Mouse (Mus musculus): ENCODE results near the gene Gm49395. TPM values are rescaled to one million over a fixed set of nuclear protein-coding genes. Genes with fewer than 3 reads are reported as not detected.

Gene Gm49395
- polyA plus RNA-seq, 1 experiment: 9.0 TPM

DNA sequence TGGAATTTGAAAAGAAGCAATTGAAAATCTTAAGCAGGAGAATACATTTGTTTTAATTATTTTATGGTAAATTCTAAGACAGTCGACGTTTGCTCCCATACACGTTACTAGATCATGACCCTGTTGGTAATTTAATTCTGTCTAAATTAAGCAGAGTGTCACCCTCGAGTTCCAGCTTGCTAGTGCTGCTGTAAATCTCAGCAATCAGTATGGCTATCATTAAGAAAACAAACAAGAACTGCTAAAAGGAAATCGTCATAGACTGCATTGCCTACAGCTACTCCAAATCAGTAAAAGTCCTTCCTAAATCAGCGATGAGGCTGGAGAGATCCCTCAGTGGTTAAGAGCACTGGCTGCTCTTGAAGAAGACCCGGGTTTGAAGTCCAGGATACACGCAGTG, 66.3 kb downstream of the Gm49395 start:
- 62% methylated on average over 8 of the region's 8 CpGs for WGBS
- TF ChIP-seq POLR2A (IDR thresholded peaks at IDR 0.05; ENCODE audit: low read depth, low read length): no peak
- TF ChIP-seq CTCF (IDR thresholded peaks at IDR 0.05; ENCODE audit: extremely low read depth, insufficient read length, insufficient replicate concordance, low read depth, low read length): no peak
- H3K27ac ChIP-seq (ENCODE audit: insufficient read depth, low read depth, low read length): no peak overlapping the region

DNA sequence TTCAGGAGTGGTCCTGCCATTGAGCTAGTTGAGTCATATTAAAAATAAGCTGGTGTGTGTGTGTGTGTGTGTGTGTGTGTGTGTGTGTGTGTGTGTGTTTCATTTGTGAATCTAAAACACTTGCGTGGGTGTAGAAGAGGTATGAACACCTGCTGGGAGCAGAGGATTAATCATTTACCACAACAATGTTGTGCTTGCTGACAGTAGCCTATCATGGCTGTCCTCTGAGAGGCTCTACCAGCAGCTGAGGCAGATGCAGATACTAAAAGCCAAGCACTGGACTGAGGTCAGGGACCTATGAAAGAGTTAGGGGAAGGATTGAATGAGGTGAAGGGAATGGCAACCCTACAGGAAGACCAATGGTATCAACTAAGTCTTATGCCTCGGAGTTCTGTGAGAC, 68.6 kb downstream of the Gm49395 start:
- no peak overlapping the region for H3K4me3 ChIP-seq (ENCODE audit: low read depth, low read length)
- no peaks in the 10 kb centered on the region for H3K27me3 ChIP-seq (ENCODE audit: control insufficient read depth, insufficient read depth, low read length)
- no peak for TF ChIP-seq POLR2A (IDR thresholded peaks at IDR 0.05; ENCODE audit: low read depth, low read length)
- TF ChIP-seq CTCF (IDR thresholded peaks at IDR 0.05; ENCODE audit: extremely low read depth, insufficient read length, insufficient replicate concordance, low read depth, low read length): no peak
- no peaks in the 10 kb centered on the region for H3K4me1 ChIP-seq (ENCODE audit: control insufficient read depth, insufficient read depth, insufficient read length, low read length)
- H3K36me3 ChIP-seq (ENCODE audit: control insufficient read depth, insufficient read depth, low read length): peaks cover 3% of the 10 kb centered on the region; the same call in 1 of the 2 replicates
- WGBS: 23% methylated on average over 2 of the region's 2 CpGs
- H3K27ac ChIP-seq (ENCODE audit: insufficient read depth, low read depth, low read length): no peak overlapping the region

More for the DNA sequence above, 66.3 kb downstream of the Gm49395 start:
- H3K27me3 ChIP-seq (ENCODE audit: control insufficient read depth, insufficient read depth, low read length): no peaks in the 10 kb centered on the region
- H3K4me1 ChIP-seq (ENCODE audit: control insufficient read depth, insufficient read depth, insufficient read length, low read length): no peaks in the 10 kb centered on the region
- no peak overlapping the region for H3K4me3 ChIP-seq (ENCODE audit: low read depth, low read length)
- no peaks in the 10 kb centered on the region for H3K36me3 ChIP-seq (ENCODE audit: control insufficient read depth, insufficient read depth, low read length)

DNA sequence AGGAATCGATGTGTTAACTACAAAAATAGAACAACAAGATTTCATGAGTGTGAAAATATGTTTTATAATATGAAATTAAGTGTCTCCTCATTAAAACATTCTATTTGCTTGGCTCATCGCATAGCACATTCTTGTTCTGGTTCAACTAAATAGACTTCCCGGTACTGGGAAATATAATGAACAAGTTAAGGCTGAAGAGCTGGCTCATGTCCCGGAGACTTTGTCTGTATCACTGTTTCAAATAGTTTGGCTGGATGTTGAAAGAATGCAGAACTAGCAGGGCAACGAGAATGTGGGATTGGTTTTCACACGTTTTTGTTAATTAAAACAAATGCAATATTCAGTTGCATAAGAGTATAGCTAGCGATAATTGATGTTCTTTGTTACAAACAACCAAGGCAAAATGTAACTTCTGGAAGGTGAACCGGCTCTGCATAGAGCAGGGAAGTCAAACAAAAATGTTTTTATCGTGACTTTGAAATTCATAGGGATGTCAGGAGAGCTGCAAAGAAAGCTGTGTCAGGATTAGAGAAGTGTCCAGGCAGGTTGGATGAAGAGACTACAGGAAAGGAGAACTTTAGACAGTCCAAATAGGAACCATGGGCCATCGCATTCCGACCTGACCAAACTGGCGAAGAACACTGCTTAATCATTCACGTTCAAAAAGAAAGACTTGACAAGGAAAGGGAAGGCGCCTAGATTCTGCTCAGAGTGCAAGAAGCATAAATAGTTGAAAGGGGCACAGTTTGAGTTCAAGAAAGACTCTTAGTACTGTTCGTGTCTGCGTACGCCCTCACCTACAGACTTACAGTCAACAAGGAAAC, 70.3 kb downstream of the Gm49395 start:
- Histone ChIP-seq H3K27ac (ENCODE audit: insufficient read depth, low read depth, low read length) (no peak overlapping the region), H3K27me3 (ENCODE audit: control insufficient read depth, insufficient read depth, low read length) (no peaks in the 10 kb centered on the region), H3K4me3 (ENCODE audit: low read depth, low read length) (no peak overlapping the region), H3K4me1 (ENCODE audit: control insufficient read depth, insufficient read depth, insufficient read length, low read length) (no peaks in the 10 kb centered on the region), H3K36me3 (ENCODE audit: control insufficient read depth, insufficient read depth, low read length) (peaks cover 3% of the 10 kb centered on the region; the same call in 1 of the 2 replicates)
- no peak for TF ChIP-seq POLR2A (IDR thresholded peaks at IDR 0.05; ENCODE audit: low read depth, low read length)
- TF ChIP-seq CTCF (IDR thresholded peaks at IDR 0.05; ENCODE audit: extremely low read depth, insufficient read length, insufficient replicate concordance, low read depth, low read length): no peak
- 83% methylated on average over 17 of the region's 17 CpGs for WGBS

GRCm38 (mm10) chr13:115025394-115025793, 76.3 kb downstream of the Gm49395 start:
- TF ChIP-seq POLR2A (IDR thresholded peaks at IDR 0.05; ENCODE audit: low read depth, low read length) (no peak), CTCF (IDR thresholded peaks at IDR 0.05; ENCODE audit: extremely low read depth, insufficient read length, insufficient replicate concordance, low read depth, low read length) (no peak)
- peaks cover 3% of the 10 kb centered on the region; the same call in 1 of the 2 replicates for H3K36me3 ChIP-seq (ENCODE audit: control insufficient read depth, insufficient read depth, low read length)
- no peaks in the 10 kb centered on the region for H3K27me3 ChIP-seq (ENCODE audit: control insufficient read depth, insufficient read depth, low read length)
- H3K4me3 ChIP-seq (ENCODE audit: low read depth, low read length): no peak overlapping the region
- WGBS: 62% methylated on average over 3 of the region's 3 CpGs
- H3K27ac ChIP-seq (ENCODE audit: insufficient read depth, low read depth, low read length): no peak overlapping the region
- 0 out of 2 replicates have a peak, but pooled peaks cover 2% of the 10 kb centered on the region for H3K4me1 ChIP-seq (ENCODE audit: control insufficient read depth, insufficient read depth, insufficient read length, low read length)

- no peaks in the 10 kb centered on the region for H3K27me3 ChIP-seq (ENCODE audit: control insufficient read depth, insufficient read depth, low read length)
- WGBS: 90% methylated on average over 6 of the region's 6 CpGs
- H3K4me3 ChIP-seq (ENCODE audit: low read depth, low read length): no peak overlapping the region
- H3K4me1 ChIP-seq (ENCODE audit: control insufficient read depth, insufficient read depth, insufficient read length, low read length): 0 out of 2 replicates have a peak, but pooled peaks cover 2% of the 10 kb centered on the region
- H3K27ac ChIP-seq (ENCODE audit: insufficient read depth, low read depth, low read length): no peak overlapping the region
- H3K36me3 ChIP-seq (ENCODE audit: control insufficient read depth, insufficient read depth, low read length): no peaks in the 10 kb centered on the region
- TF ChIP-seq CTCF (IDR thresholded peaks at IDR 0.05; ENCODE audit: extremely low read depth, insufficient read length, insufficient replicate concordance, low read depth, low read length) (no peak), POLR2A (IDR thresholded peaks at IDR 0.05; ENCODE audit: low read depth, low read length) (no peak)
Measured at GRCm38 (mm10) chr13:115022117-115022787, 79.5 kb downstream of the Gm49395 start.

- 63% methylated on average over 10 of the region's 10 CpGs for WGBS
- TF ChIP-seq POLR2A (IDR thresholded peaks at IDR 0.05; ENCODE audit: low read depth, low read length): no peak
- no peak for TF ChIP-seq CTCF (IDR thresholded peaks at IDR 0.05; ENCODE audit: extremely low read depth, insufficient read length, insufficient replicate concordance, low read depth, low read length)
- H3K27me3 ChIP-seq (ENCODE audit: control insufficient read depth, insufficient read depth, low read length): no peaks in the 10 kb centered on the region
- H3K4me3 ChIP-seq (ENCODE audit: low read depth, low read length): no peak overlapping the region
- 0 out of 2 replicates have a peak, but pooled peaks cover 2% of the 10 kb centered on the region for H3K4me1 ChIP-seq (ENCODE audit: control insufficient read depth, insufficient read depth, insufficient read length, low read length)
- H3K36me3 ChIP-seq (ENCODE audit: control insufficient read depth, insufficient read depth, low read length): no peaks in the 10 kb centered on the region
- H3K27ac ChIP-seq (ENCODE audit: insufficient read depth, low read depth, low read length): no peak overlapping the region
Measured at GRCm38 (mm10) chr13:115021411-115021810, 80.3 kb downstream of the Gm49395 start.

- Histone ChIP-seq H3K4me1 (ENCODE audit: control insufficient read depth, insufficient read depth, insufficient read length, low read length) (0 out of 2 replicates have a peak, but pooled peaks cover 2% of the 10 kb centered on the region), H3K4me3 (ENCODE audit: low read depth, low read length) (no peak overlapping the region), H3K36me3 (ENCODE audit: control insufficient read depth, insufficient read depth, low read length) (no peaks in the 10 kb centered on the region), H3K27ac (ENCODE audit: insufficient read depth, low read depth, low read length) (no peak overlapping the region), H3K27me3 (ENCODE audit: control insufficient read depth, insufficient read depth, low read length) (no peaks in the 10 kb centered on the region)
- WGBS: 82% methylated on average over 4 of the region's 4 CpGs
- TF ChIP-seq POLR2A (IDR thresholded peaks at IDR 0.05; ENCODE audit: low read depth, low read length) (no peak), CTCF (IDR thresholded peaks at IDR 0.05; ENCODE audit: extremely low read depth, insufficient read length, insufficient replicate concordance, low read depth, low read length) (no peak)
Measured at GRCm38 (mm10) chr13:115020727-115021126, 81.0 kb downstream of the Gm49395 start.

Measured in small intestine, adult 2 months (tissue).